Mouse (Mus musculus): Measurements from ENCODE around the gene Cdc14a. TPM values are rescaled to one million over a fixed set of nuclear protein-coding genes. Genes with fewer than 3 reads are reported as not detected.

Cdc14a gene
- polyA plus RNA-seq, 1 experiment from 2014 or later = 8.3 TPM

- ATAC-seq (ENCODE audit: borderline replicate concordance, extremely low read depth, low FRiP score, low TSS enrichment) = no peak
- no peak overlapping the region for H3K9ac ChIP-seq
- no peak overlapping the region for H3K4me3 ChIP-seq
- no peak overlapping the region for H3K4me2 ChIP-seq
- H3K27me3 ChIP-seq = no peaks in the 10 kb centered on the region
- no peak overlapping the region for H3K27ac ChIP-seq
- H3K36me3 ChIP-seq = no peaks in the 10 kb centered on the region
- H3K4me1 ChIP-seq = peaks cover 30% of the 10 kb centered on the region
- no peaks in the 10 kb centered on the region for H3K9me3 ChIP-seq
- WGBS = 37% methylated on average over 8 of the region's 8 CpGs
Measured at GRCm38 (mm10) chr3:116409486-116409885, 14.3 kb downstream of the Cdc14a start.

GRCm38 (mm10) chr3:116408856-116409255 lies 15.0 kb downstream of the Cdc14a start:
- 46% methylated on average over 10 of the region's 10 CpGs for WGBS
- Histone ChIP-seq H3K9ac (no peak overlapping the region), H3K36me3 (no peaks in the 10 kb centered on the region), H3K4me3 (no peak overlapping the region), H3K4me1 (peaks cover 26% of the 10 kb centered on the region), H3K4me2 (no peak overlapping the region), H3K27me3 (no peaks in the 10 kb centered on the region), H3K9me3 (no peaks in the 10 kb centered on the region), H3K27ac (no peak overlapping the region)
- ATAC-seq (ENCODE audit: borderline replicate concordance, extremely low read depth, low FRiP score, low TSS enrichment) = no peak

DNA sequence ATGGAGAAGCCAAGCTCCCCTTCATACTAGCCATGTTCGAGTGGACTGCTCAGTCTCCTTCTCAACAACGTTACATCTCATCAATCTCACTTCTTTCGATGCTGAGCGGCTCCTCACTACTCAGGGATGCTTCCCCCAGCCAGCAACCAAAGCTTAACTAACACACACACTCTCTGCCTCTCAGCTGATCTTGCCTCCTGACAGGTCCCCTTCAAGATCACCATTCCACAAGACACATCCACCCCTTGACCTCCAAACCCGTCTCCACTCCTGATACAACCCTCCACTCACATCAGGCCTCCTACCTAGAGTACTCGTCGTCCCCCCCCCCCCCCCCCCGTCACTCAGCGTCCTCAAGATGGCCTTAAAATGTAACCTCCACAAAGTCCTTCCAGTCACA lies 18.3 kb downstream of the Cdc14a start:
- H3K27me3 ChIP-seq = no peaks in the 10 kb centered on the region
- H3K4me1 ChIP-seq = peaks cover 15% of the 10 kb centered on the region
- no peaks in the 10 kb centered on the region for H3K36me3 ChIP-seq
- no peaks in the 10 kb centered on the region for H3K9me3 ChIP-seq
- WGBS = 63% methylated on average over 9 of the region's 9 CpGs
- no peak overlapping the region for H3K4me2 ChIP-seq
- no peak overlapping the region for H3K4me3 ChIP-seq
- H3K27ac ChIP-seq = no peak overlapping the region
- ATAC-seq (ENCODE audit: borderline replicate concordance, extremely low read depth, low FRiP score, low TSS enrichment) = no peak
- no peak overlapping the region for H3K9ac ChIP-seq

- Histone ChIP-seq H3K36me3 (no peaks in the 10 kb centered on the region), H3K9ac (no peak overlapping the region), H3K4me3 (no peak overlapping the region), H3K27me3 (no peaks in the 10 kb centered on the region), H3K4me1 (no peaks in the 10 kb centered on the region), H3K27ac (no peak overlapping the region), H3K4me2 (no peak overlapping the region), H3K9me3 (no peaks in the 10 kb centered on the region)
- ATAC-seq (ENCODE audit: borderline replicate concordance, extremely low read depth, low FRiP score, low TSS enrichment) = no peak
- WGBS = 81% methylated on average over 11 of the region's 11 CpGs
Measured at GRCm38 (mm10) chr3:116401436-116401835, 22.4 kb downstream of the Cdc14a start.

GRCm38 (mm10) chr3:116399349-116400090 lies 24.3 kb downstream of the Cdc14a start:
- no peak overlapping the region for H3K4me2 ChIP-seq
- H3K4me3 ChIP-seq = no peak overlapping the region
- no peak overlapping the region for H3K27ac ChIP-seq
- no peak for ATAC-seq (ENCODE audit: borderline replicate concordance, extremely low read depth, low FRiP score, low TSS enrichment)
- H3K27me3 ChIP-seq = no peaks in the 10 kb centered on the region
- H3K4me1 ChIP-seq = no peaks in the 10 kb centered on the region
- H3K9me3 ChIP-seq = no peaks in the 10 kb centered on the region
- H3K9ac ChIP-seq = no peak overlapping the region
- H3K36me3 ChIP-seq = no peaks in the 10 kb centered on the region
- 68% methylated on average over 22 of the region's 22 CpGs for WGBS

GRCm38 (mm10) chr3:116398543-116398942 lies 25.3 kb downstream of the Cdc14a start:
- H3K4me2 ChIP-seq = no peak overlapping the region
- no peaks in the 10 kb centered on the region for H3K4me1 ChIP-seq
- 85% methylated on average over 10 of the region's 10 CpGs for WGBS
- no peak for ATAC-seq (ENCODE audit: borderline replicate concordance, extremely low read depth, low FRiP score, low TSS enrichment)
- H3K27me3 ChIP-seq = no peaks in the 10 kb centered on the region
- H3K36me3 ChIP-seq = no peaks in the 10 kb centered on the region
- no peak overlapping the region for H3K27ac ChIP-seq
- H3K9me3 ChIP-seq = no peaks in the 10 kb centered on the region
- H3K4me3 ChIP-seq = no peak overlapping the region
- no peak overlapping the region for H3K9ac ChIP-seq

DNA sequence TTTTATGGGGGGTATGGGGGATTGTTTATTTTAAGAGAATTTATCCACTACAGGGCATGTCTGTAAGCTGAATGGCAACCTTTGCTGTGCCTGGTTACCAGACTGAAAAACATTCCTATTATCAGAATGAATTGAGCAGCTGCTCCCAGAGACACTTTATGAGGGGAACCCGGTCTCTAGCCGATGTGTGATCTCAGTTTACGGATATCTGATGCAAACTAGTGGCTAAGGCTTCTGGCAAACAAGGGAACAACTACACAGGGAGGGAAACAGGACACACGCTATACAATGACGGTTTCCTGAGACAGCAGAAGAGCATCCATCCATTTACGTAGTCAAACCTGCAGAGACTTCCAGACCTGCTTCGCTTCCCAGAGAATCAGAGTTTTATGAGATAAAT lies 25.9 kb downstream of the Cdc14a start:
- WGBS = 88% methylated on average over 7 of the region's 7 CpGs
- ATAC-seq (ENCODE audit: borderline replicate concordance, extremely low read depth, low FRiP score, low TSS enrichment) = no peak
- no peaks in the 10 kb centered on the region for H3K27me3 ChIP-seq
- no peak overlapping the region for H3K9ac ChIP-seq
- no peak overlapping the region for H3K4me2 ChIP-seq
- H3K27ac ChIP-seq = no peak overlapping the region
- H3K36me3 ChIP-seq = no peaks in the 10 kb centered on the region
- H3K4me3 ChIP-seq = no peak overlapping the region
- no peaks in the 10 kb centered on the region for H3K9me3 ChIP-seq
- no peaks in the 10 kb centered on the region for H3K4me1 ChIP-seq

GRCm38 (mm10) chr3:116397341-116397740 lies 26.5 kb downstream of the Cdc14a start:
- no peak overlapping the region for H3K4me3 ChIP-seq
- H3K9me3 ChIP-seq = no peaks in the 10 kb centered on the region
- no peaks in the 10 kb centered on the region for H3K27me3 ChIP-seq
- no peaks in the 10 kb centered on the region for H3K4me1 ChIP-seq
- no peak overlapping the region for H3K9ac ChIP-seq
- WGBS = 73% methylated on average over 6 of the region's 6 CpGs
- no peak overlapping the region for H3K27ac ChIP-seq
- no peak for ATAC-seq (ENCODE audit: borderline replicate concordance, extremely low read depth, low FRiP score, low TSS enrichment)
- H3K36me3 ChIP-seq = no peaks in the 10 kb centered on the region
- H3K4me2 ChIP-seq = no peak overlapping the region

- H3K9ac ChIP-seq = no peak overlapping the region
- 81% methylated on average over 3 of the region's 3 CpGs for WGBS
- no peaks in the 10 kb centered on the region for H3K27me3 ChIP-seq
- H3K4me3 ChIP-seq = no peak overlapping the region
- no peak for ATAC-seq (ENCODE audit: borderline replicate concordance, extremely low read depth, low FRiP score, low TSS enrichment)
- H3K4me2 ChIP-seq = no peak overlapping the region
- H3K27ac ChIP-seq = no peak overlapping the region
- no peaks in the 10 kb centered on the region for H3K36me3 ChIP-seq
- H3K9me3 ChIP-seq = no peaks in the 10 kb centered on the region
- H3K4me1 ChIP-seq = no peaks in the 10 kb centered on the region
Measured at GRCm38 (mm10) chr3:116396571-116396970, 27.3 kb downstream of the Cdc14a start.

- Histone ChIP-seq H3K4me3 (no peak overlapping the region), H3K27me3 (no peaks in the 10 kb centered on the region), H3K4me1 (no peaks in the 10 kb centered on the region), H3K9me3 (no peaks in the 10 kb centered on the region), H3K4me2 (no peak overlapping the region), H3K36me3 (no peaks in the 10 kb centered on the region), H3K27ac (no peak overlapping the region), H3K9ac (no peak overlapping the region)
- 62% methylated on average over 5 of the region's 5 CpGs for WGBS
- ATAC-seq (ENCODE audit: borderline replicate concordance, extremely low read depth, low FRiP score, low TSS enrichment) = no peak
Measured at GRCm38 (mm10) chr3:116394885-116395390, 28.9 kb downstream of the Cdc14a start.

DNA sequence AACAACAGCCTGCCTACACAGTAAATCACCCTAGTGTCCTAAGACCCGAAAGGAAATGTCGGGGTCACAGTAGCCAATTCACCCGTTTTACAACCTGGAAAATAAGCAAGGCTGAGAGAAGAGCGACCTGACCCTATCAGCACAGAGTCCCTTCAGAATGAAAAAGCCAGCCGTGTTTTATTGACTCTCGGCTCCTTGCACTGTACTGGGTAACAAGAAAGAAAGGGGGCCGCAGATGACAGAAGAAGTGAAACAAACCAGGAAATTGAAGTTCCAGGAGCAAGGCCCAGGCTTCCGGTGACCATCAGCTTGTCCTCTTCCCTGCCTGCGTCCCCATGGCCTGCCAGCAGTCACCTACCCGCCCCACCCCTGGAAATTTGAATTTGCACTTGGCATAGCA lies 32.4 kb downstream of the Cdc14a start:
- H3K9me3 ChIP-seq = no peaks in the 10 kb centered on the region
- H3K4me2 ChIP-seq = no peak overlapping the region
- H3K9ac ChIP-seq = no peak overlapping the region
- ATAC-seq (ENCODE audit: borderline replicate concordance, extremely low read depth, low FRiP score, low TSS enrichment) = no peak
- no peaks in the 10 kb centered on the region for H3K27me3 ChIP-seq
- no peak overlapping the region for H3K27ac ChIP-seq
- H3K4me3 ChIP-seq = no peak overlapping the region
- WGBS = 71% methylated on average over 10 of the region's 10 CpGs
- 0 out of 2 replicates have a peak, but pooled peaks cover 6% of the 10 kb centered on the region for H3K4me1 ChIP-seq
- H3K36me3 ChIP-seq = no peaks in the 10 kb centered on the region

GRCm38 (mm10) chr3:116389500-116390470 lies 34.0 kb downstream of the Cdc14a start:
- no peaks in the 10 kb centered on the region for H3K36me3 ChIP-seq
- no peak overlapping the region for H3K27ac ChIP-seq
- 0 out of 2 replicates have a peak, but pooled peaks cover 6% of the 10 kb centered on the region for H3K4me1 ChIP-seq
- no peak overlapping the region for H3K4me3 ChIP-seq
- no peaks in the 10 kb centered on the region for H3K9me3 ChIP-seq
- H3K27me3 ChIP-seq = no peaks in the 10 kb centered on the region
- WGBS = 84% methylated on average over 14 of the region's 14 CpGs
- no peak overlapping the region for H3K9ac ChIP-seq
- H3K4me2 ChIP-seq = no peak overlapping the region
- ATAC-seq (ENCODE audit: borderline replicate concordance, extremely low read depth, low FRiP score, low TSS enrichment) = no peak

All from lung, embryonic 15.5 days (tissue).